Mouse (Mus musculus): ENCODE data around the gene Xab2.

DNA sequence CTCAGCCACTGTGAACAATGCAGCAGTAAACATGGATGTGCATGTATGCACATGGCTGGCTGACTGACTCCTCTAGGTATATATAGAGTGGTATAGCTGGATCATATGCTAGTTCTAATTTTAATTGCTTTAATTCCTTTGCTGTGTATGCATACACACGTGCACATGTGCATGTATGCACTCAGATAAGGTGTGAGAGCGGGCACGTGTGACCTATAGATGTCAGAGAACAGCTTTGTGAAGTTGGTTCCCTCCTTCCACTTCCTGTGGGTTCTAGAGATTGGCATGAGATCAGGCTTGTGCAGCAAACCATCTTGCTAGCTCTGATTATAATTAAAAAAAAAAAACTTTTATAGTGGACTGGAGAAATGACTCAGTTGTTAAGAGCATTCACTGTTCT, 31.7 kb upstream of the Xab2 start:
- TF ChIP-seq MAFK (IDR thresholded peaks at IDR 0.05; ENCODE audit: insufficient replicate concordance, low read length) = no peak
- TF ChIP-seq SMC3 (IDR thresholded peaks at IDR 0.05; ENCODE audit: low read depth, low read length) = no peak
- no peak for TF ChIP-seq CTCF (conservative IDR thresholded peaks at IDR 0.05 in 1 of 2, IDR thresholded peaks at IDR 0.05 in 1 of 2; ENCODE audit: low read depth in 2 of 2, low read length in 2 of 2)
- TF ChIP-seq POLR2A (IDR thresholded peaks at IDR 0.05; ENCODE audit: low read depth, low read length) = no peak
- TF ChIP-seq EP300 (IDR thresholded peaks at IDR 0.05; ENCODE audit: low read length) = no peak
- no peak for TF ChIP-seq MEF2A (IDR thresholded peaks at IDR 0.05; ENCODE audit: borderline replicate concordance, low read depth, low read length)
- TF ChIP-seq MXI1 (IDR thresholded peaks at IDR 0.05; ENCODE audit: low read depth, low read length) = no peak
- TF ChIP-seq MYC (IDR thresholded peaks at IDR 0.05; ENCODE audit: low read depth, low read length) = no peak
- TF ChIP-seq ZKSCAN1 (IDR thresholded peaks at IDR 0.05; ENCODE audit: borderline replicate concordance, low read depth, low read length) = no peak
- TF ChIP-seq CHD1 (IDR thresholded peaks at IDR 0.05; ENCODE audit: low read depth, low read length) = no peak
- no peak for TF ChIP-seq SIN3A (IDR thresholded peaks at IDR 0.05; ENCODE audit: low read length)
- no peak for TF ChIP-seq NRF1 (IDR thresholded peaks at IDR 0.05; ENCODE audit: low read depth, low read length)
- TF ChIP-seq E2F4 (IDR thresholded peaks at IDR 0.05; ENCODE audit: insufficient replicate concordance, low read depth, low read length) = no peak
- no peak for TF ChIP-seq MAZ (IDR thresholded peaks at IDR 0.05; ENCODE audit: low read depth, low read length)
